ENCODE assay signal across 27 mouse cellular contexts in genomic region chr9:124013270-124013669, GRCm38 (mm10). TPM values are rescaled to one million over a fixed set of nuclear protein-coding genes. Genes with fewer than 3 reads are reported as not detected.
"Had no signal": no experiment of that assay in that cellular context is flagged by ENCODE, and none has a peak within 500 bp of the region (broad histone marks: within the 10 kb centered on the region; RNA-seq: fewer than 3 reads in every experiment).

No protein-coding gene starts in this region.

- DNase-seq: cerebellum, adult 8-10 months; cerebellum, adult 9-10 months; cerebellum, adult 9-11 months; cerebellum, postnatal 10 days; cerebellum, postnatal 14 days; cerebellum, postnatal 25 days; cerebellum, postnatal 36 days; embryo, embryonic 11 days; forebrain, postnatal 0 days; gastrocnemius, adult 2 months; gastrocnemius, postnatal 10 days; gastrocnemius, postnatal 14 days; gastrocnemius, postnatal 25 days; gastrocnemius, postnatal 36 days; heart, adult 11 months; heart, adult 18-20 months; heart, adult 2 months had no signal

- ATAC-seq: forebrain, embryonic 13.5 days; forebrain, embryonic 14.5 days; forebrain, embryonic 15.5 days; forebrain, embryonic 16.5 days; forebrain, postnatal 0 days had no signal

RNA-seq across cellular contexts. Expression of gene Ccr3, which starts 8.5 kb away (rescaled TPM):
- total RNA-seq: common myeloid progenitor, adult 5-6 weeks; gastrocnemius, adult 18-20 months; gastrocnemius, adult 2 months; gastrocnemius, postnatal 14 days; gastrocnemius, postnatal 25 days; gastrocnemius, postnatal 36 days; gastrocnemius, postnatal 4 days; heart, adult 18-20 months; heart, adult 2 months; heart, adult 8-10 months had no signal

RNA-seq across cellular contexts. Expression of gene Ccr1l1, which starts 35.1 kb away (rescaled TPM):
- total RNA-seq: common myeloid progenitor, adult 5-6 weeks; forebrain, postnatal 0 days; gastrocnemius, adult 18-20 months; gastrocnemius, adult 2 months; gastrocnemius, adult 8-10 months; gastrocnemius, postnatal 10 days; gastrocnemius, postnatal 14 days; gastrocnemius, postnatal 25 days; gastrocnemius, postnatal 36 days; gastrocnemius, postnatal 4 days; granulocyte monocyte progenitor cell, adult 5-6 weeks; heart, adult 18-20 months; heart, adult 2 months; heart, adult 8-10 months had no signal
